Mouse (Mus musculus): ENCODE measurements at regions not wholly inside any gene's neighbourhood (a gene's known extent, or its start where the extent isn't known, plus 50 kb on each side); places are given as distances from the start of the nearest gene placed in this dataset.

DNA sequence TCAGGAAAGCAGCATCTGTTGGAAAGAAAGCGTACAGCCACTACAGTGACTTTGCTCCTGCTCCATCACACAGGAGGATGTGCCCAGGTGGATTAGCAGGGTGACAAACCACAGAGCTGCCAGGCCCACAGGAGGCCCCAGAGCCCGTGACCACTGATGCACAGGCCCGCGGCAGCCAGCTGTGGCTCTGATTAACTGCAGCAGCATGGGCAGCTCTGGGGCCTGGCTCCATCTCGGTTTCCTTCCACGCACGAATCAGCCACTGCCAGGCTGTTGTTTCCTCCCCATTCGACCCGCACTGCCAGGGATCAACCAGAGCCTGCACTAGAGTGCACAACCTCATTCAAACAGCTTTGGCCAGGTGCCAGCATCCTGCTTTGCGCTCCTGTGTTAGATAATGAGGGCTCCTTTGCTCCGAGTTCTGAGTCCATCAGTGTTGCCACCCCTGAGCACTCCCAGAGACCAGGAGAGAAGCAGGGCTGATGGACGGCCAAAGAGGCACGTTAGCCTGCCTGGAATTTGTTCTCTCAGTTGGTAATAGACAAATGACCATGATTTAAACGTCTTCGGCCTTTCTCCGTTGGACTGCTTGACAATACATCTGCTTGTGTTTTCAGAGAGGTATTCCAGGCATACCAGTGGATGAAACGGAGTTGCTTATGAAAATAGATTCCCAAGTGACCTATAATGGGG, 103.2 kb upstream of the St6galnac5 start:
- TF ChIP-seq EP300 (IDR thresholded peaks at IDR 0.05; ENCODE audit: insufficient read depth, low read depth, low read length) (no peak), POLR2A (IDR thresholded peaks at IDR 0.05; ENCODE audit: insufficient read depth, low read length) (no peak), CTCF (IDR thresholded peaks at IDR 0.05; ENCODE audit: low read depth, low read length) (no peak)

Measured in ES-Bruce4 (cell line).